Mouse (Mus musculus): ENCODE measurements around the gene Magi1. TPM values are rescaled to one million over a fixed set of nuclear protein-coding genes. Genes with fewer than 3 reads are reported as not detected.

Magi1 gene
- polyA plus RNA-seq, 1 experiment from 2014 or later, result 27.4 TPM

- WGBS, result 75% methylated on average over 4 of the region's 4 CpGs
- no peak for DNase-seq (ENCODE audit: low spot score)
- no peak overlapping the region for H3K9ac ChIP-seq (ENCODE audit: low read depth, low read length)
- H3K4me2 ChIP-seq (replicated peaks; ENCODE audit: low read depth, low read length), result no peak overlapping the region
- H3K27ac ChIP-seq (ENCODE audit: low read depth, low read length), result no peak overlapping the region
- no peaks in the 10 kb centered on the region for H3K27me3 ChIP-seq (ENCODE audit: control insufficient read depth, insufficient read depth, low read length)
- no peak overlapping the region for H3K4me3 ChIP-seq (ENCODE audit: low read depth, low read length)
- no peaks in the 10 kb centered on the region for H3K9me3 ChIP-seq (ENCODE audit: control insufficient read depth, low read length)
- ATAC-seq (ENCODE audit: low FRiP score), result no peak
- H3K4me1 ChIP-seq (replicated peaks; ENCODE audit: control insufficient read depth, insufficient read depth, low read length), result no peaks in the 10 kb centered on the region
- no peaks in the 10 kb centered on the region for H3K36me3 ChIP-seq (ENCODE audit: control insufficient read depth, insufficient read depth, low read length)
These were observed 406.4 kb downstream of the Magi1 start for GRCm38 (mm10) chr6:93877337-93877736.

GRCm38 (mm10) chr6:93874936-93875335 lies 408.8 kb downstream of the Magi1 start:
- no peaks in the 10 kb centered on the region for H3K9me3 ChIP-seq (ENCODE audit: control insufficient read depth, low read length)
- H3K4me3 ChIP-seq (ENCODE audit: low read depth, low read length), result no peak overlapping the region
- DNase-seq (ENCODE audit: low spot score), result no peak
- no peaks in the 10 kb centered on the region for H3K27me3 ChIP-seq (ENCODE audit: control insufficient read depth, insufficient read depth, low read length)
- no peaks in the 10 kb centered on the region for H3K36me3 ChIP-seq (ENCODE audit: control insufficient read depth, insufficient read depth, low read length)
- WGBS, result 86% methylated on average over 2 of the region's 2 CpGs
- no peak overlapping the region for H3K9ac ChIP-seq (ENCODE audit: low read depth, low read length)
- H3K4me1 ChIP-seq (replicated peaks; ENCODE audit: control insufficient read depth, insufficient read depth, low read length), result no peaks in the 10 kb centered on the region
- no peak overlapping the region for H3K27ac ChIP-seq (ENCODE audit: low read depth, low read length)
- no peak for ATAC-seq (ENCODE audit: low FRiP score)
- H3K4me2 ChIP-seq (replicated peaks; ENCODE audit: low read depth, low read length), result no peak overlapping the region

DNA sequence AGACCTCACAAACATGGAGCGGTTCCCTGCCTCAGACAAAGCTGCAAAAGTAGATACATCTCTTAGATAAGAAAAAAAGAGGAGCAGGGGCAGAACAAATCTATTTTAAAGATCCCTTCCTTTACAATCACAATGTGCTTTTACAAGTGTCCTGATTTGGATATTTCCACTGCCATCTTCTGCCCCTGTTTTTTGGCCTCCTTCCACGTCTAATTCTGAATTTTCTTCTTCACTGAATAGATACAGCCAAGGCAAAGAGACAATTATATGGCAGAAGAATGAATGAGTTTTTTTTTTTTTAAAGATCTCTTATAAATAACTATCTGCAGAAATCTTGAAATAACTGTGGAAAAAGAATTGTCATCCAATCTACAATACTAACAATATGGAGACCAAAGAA lies 409.3 kb downstream of the Magi1 start:
- DNase-seq (ENCODE audit: low spot score) (no peak), ATAC-seq (ENCODE audit: low FRiP score) (no peak)
- Histone ChIP-seq H3K4me3 (ENCODE audit: low read depth, low read length) (no peak overlapping the region), H3K9me3 (ENCODE audit: control insufficient read depth, low read length) (no peaks in the 10 kb centered on the region), H3K27ac (ENCODE audit: low read depth, low read length) (no peak overlapping the region), H3K4me2 (replicated peaks; ENCODE audit: low read depth, low read length) (no peak overlapping the region), H3K36me3 (ENCODE audit: control insufficient read depth, insufficient read depth, low read length) (no peaks in the 10 kb centered on the region), H3K9ac (ENCODE audit: low read depth, low read length) (no peak overlapping the region), H3K27me3 (ENCODE audit: control insufficient read depth, insufficient read depth, low read length) (no peaks in the 10 kb centered on the region), H3K4me1 (replicated peaks; ENCODE audit: control insufficient read depth, insufficient read depth, low read length) (no peaks in the 10 kb centered on the region)
- WGBS, result 91% methylated on average over 2 of the region's 2 CpGs

DNA sequence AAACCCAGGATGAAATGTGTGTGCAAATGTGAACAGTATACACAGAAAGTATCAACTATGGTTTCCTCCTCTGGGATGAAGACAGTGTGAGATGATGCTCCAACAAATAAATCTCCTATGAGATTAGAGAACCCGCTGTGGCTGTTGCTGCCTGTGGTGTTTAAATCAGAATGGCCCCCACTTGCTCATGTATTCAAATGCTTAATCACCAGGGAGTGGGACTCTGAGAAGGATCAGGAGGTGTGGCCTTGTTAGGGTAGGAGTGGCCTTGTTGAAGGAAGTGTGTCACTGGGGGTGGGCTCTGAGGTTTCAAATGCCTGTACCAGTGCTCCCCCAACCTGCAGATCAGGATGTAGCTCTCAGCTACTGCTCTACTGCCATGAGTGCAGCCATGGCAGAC lies 410.2 kb downstream of the Magi1 start:
- no peak overlapping the region for H3K27ac ChIP-seq (ENCODE audit: low read depth, low read length)
- H3K4me3 ChIP-seq (ENCODE audit: low read depth, low read length), result no peak overlapping the region
- DNase-seq (ENCODE audit: low spot score) (no peak), ATAC-seq (ENCODE audit: low FRiP score) (no peak)
- H3K36me3 ChIP-seq (ENCODE audit: control insufficient read depth, insufficient read depth, low read length), result no peaks in the 10 kb centered on the region
- H3K9ac ChIP-seq (ENCODE audit: low read depth, low read length), result no peak overlapping the region
- no peaks in the 10 kb centered on the region for H3K4me1 ChIP-seq (replicated peaks; ENCODE audit: control insufficient read depth, insufficient read depth, low read length)
- WGBS, result 30% methylated on average over 1 of the region's 1 CpGs
- H3K27me3 ChIP-seq (ENCODE audit: control insufficient read depth, insufficient read depth, low read length), result no peaks in the 10 kb centered on the region
- no peak overlapping the region for H3K4me2 ChIP-seq (replicated peaks; ENCODE audit: low read depth, low read length)
- no peaks in the 10 kb centered on the region for H3K9me3 ChIP-seq (ENCODE audit: control insufficient read depth, low read length)

DNA sequence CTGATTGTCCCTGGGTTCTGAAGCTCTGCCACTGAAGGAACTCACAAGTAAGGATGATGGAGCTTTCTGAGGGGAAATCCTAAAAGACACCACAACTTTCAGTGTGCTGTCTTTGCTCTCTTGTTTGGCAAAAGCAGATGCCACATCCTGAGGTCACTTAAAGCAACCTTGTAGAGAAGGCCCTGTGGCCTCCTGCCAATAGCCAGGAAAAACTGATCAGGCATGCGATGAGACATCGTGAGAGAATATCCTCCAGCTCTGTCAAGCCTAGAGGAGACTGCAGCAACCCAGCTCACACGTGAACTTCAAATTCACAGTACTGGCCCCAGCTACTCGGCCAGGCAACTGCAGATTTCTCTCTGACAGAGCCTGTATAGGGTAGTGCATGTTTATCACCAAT lies 412.2 kb downstream of the Magi1 start:
- no peaks in the 10 kb centered on the region for H3K27me3 ChIP-seq (ENCODE audit: control insufficient read depth, insufficient read depth, low read length)
- no peaks in the 10 kb centered on the region for H3K36me3 ChIP-seq (ENCODE audit: control insufficient read depth, insufficient read depth, low read length)
- no peak for ATAC-seq (ENCODE audit: low FRiP score)
- H3K9me3 ChIP-seq (ENCODE audit: control insufficient read depth, low read length), result no peaks in the 10 kb centered on the region
- H3K4me2 ChIP-seq (replicated peaks; ENCODE audit: low read depth, low read length), result no peak overlapping the region
- H3K27ac ChIP-seq (ENCODE audit: low read depth, low read length), result no peak overlapping the region
- no peak for DNase-seq (ENCODE audit: low spot score)
- 87% methylated on average over 4 of the region's 4 CpGs for whole genome bisulfite sequencing
- no peak overlapping the region for H3K9ac ChIP-seq (ENCODE audit: low read depth, low read length)
- H3K4me3 ChIP-seq (ENCODE audit: low read depth, low read length), result no peak overlapping the region
- H3K4me1 ChIP-seq (replicated peaks; ENCODE audit: control insufficient read depth, insufficient read depth, low read length), result no peaks in the 10 kb centered on the region

DNA sequence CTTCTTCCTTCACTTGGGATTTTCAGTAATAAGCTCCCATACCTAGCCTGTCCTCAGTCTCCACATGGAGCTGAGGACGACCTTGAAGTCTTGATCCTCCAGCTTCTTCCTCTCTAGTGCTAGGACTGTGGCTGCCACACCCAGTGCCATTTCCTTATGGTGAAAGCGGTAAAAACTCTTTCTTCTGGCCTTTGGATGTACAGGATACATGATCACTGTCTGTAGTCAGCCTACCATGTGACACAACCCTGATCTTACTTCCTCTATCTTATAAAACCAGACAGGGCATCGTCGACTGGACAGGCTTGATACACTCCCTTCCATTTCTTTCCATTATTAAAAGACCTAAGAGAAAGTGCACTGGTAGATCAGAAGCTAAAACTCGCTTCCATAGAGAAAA lies 413.7 kb downstream of the Magi1 start:
- Histone ChIP-seq H3K27ac (ENCODE audit: low read depth, low read length) (no peak overlapping the region), H3K4me2 (replicated peaks; ENCODE audit: low read depth, low read length) (no peak overlapping the region), H3K4me3 (ENCODE audit: low read depth, low read length) (no peak overlapping the region), H3K4me1 (replicated peaks; ENCODE audit: control insufficient read depth, insufficient read depth, low read length) (no peaks in the 10 kb centered on the region), H3K9me3 (ENCODE audit: control insufficient read depth, low read length) (no peaks in the 10 kb centered on the region), H3K27me3 (ENCODE audit: control insufficient read depth, insufficient read depth, low read length) (no peaks in the 10 kb centered on the region), H3K36me3 (ENCODE audit: control insufficient read depth, insufficient read depth, low read length) (no peaks in the 10 kb centered on the region), H3K9ac (ENCODE audit: low read depth, low read length) (no peak overlapping the region)
- ATAC-seq (ENCODE audit: low FRiP score), result no peak
- WGBS, result 81% methylated on average over 5 of the region's 5 CpGs
- no peak for DNase-seq (ENCODE audit: low spot score)

DNA sequence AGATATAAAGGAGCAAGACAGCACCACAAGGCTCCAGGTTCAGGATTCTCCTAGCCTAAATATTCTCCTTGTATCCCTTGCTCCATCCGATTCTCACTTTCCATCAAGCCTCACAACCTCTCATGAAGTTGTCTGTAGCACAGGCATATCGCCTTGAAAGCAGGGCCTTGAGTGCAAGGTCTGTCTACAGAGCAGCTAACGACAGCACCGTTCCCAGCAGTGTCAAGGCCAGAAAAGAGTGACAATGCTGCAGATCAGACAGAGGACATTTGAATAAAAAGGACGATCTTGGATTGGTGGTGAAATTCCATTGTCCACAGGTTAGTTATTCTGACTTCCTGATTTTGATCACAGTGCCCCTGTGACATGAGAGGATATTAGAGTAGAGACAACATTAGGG lies 421.5 kb downstream of the Magi1 start:
- 88% methylated on average over 5 of the region's 5 CpGs for WGBS
- no peak for ATAC-seq (ENCODE audit: low FRiP score)
- no peaks in the 10 kb centered on the region for H3K9me3 ChIP-seq (ENCODE audit: control insufficient read depth, low read length)
- no peaks in the 10 kb centered on the region for H3K27me3 ChIP-seq (ENCODE audit: control insufficient read depth, insufficient read depth, low read length)
- no peaks in the 10 kb centered on the region for H3K36me3 ChIP-seq (ENCODE audit: control insufficient read depth, insufficient read depth, low read length)
- no peak for DNase-seq (ENCODE audit: low spot score)
- no peak overlapping the region for H3K4me2 ChIP-seq (replicated peaks; ENCODE audit: low read depth, low read length)
- no peak overlapping the region for H3K27ac ChIP-seq (ENCODE audit: low read depth, low read length)
- H3K4me1 ChIP-seq (replicated peaks; ENCODE audit: control insufficient read depth, insufficient read depth, low read length), result no peaks in the 10 kb centered on the region
- no peak overlapping the region for H3K4me3 ChIP-seq (ENCODE audit: low read depth, low read length)
- H3K9ac ChIP-seq (ENCODE audit: low read depth, low read length), result no peak overlapping the region

- ATAC-seq (ENCODE audit: low FRiP score), result no peak
- Histone ChIP-seq H3K4me1 (replicated peaks; ENCODE audit: control insufficient read depth, insufficient read depth, low read length) (peaks cover 11% of the 10 kb centered on the region; the same call in 1 of the 2 replicates), H3K9ac (ENCODE audit: low read depth, low read length) (no peak overlapping the region), H3K36me3 (ENCODE audit: control insufficient read depth, insufficient read depth, low read length) (no peaks in the 10 kb centered on the region), H3K27me3 (ENCODE audit: control insufficient read depth, insufficient read depth, low read length) (no peaks in the 10 kb centered on the region), H3K4me3 (ENCODE audit: low read depth, low read length) (no peak overlapping the region), H3K27ac (ENCODE audit: low read depth, low read length) (peak overlapping the region; percentile 2; the same call in 1 of the 2 replicates), H3K4me2 (replicated peaks; ENCODE audit: low read depth, low read length) (no peak overlapping the region), H3K9me3 (ENCODE audit: control insufficient read depth, low read length) (no peaks in the 10 kb centered on the region)
- WGBS, result 22% methylated on average over 1 of the region's 1 CpGs
- no peak for DNase-seq (ENCODE audit: low spot score)
These were observed 426.9 kb downstream of the Magi1 start for GRCm38 (mm10) chr6:93856783-93857182.

DNA sequence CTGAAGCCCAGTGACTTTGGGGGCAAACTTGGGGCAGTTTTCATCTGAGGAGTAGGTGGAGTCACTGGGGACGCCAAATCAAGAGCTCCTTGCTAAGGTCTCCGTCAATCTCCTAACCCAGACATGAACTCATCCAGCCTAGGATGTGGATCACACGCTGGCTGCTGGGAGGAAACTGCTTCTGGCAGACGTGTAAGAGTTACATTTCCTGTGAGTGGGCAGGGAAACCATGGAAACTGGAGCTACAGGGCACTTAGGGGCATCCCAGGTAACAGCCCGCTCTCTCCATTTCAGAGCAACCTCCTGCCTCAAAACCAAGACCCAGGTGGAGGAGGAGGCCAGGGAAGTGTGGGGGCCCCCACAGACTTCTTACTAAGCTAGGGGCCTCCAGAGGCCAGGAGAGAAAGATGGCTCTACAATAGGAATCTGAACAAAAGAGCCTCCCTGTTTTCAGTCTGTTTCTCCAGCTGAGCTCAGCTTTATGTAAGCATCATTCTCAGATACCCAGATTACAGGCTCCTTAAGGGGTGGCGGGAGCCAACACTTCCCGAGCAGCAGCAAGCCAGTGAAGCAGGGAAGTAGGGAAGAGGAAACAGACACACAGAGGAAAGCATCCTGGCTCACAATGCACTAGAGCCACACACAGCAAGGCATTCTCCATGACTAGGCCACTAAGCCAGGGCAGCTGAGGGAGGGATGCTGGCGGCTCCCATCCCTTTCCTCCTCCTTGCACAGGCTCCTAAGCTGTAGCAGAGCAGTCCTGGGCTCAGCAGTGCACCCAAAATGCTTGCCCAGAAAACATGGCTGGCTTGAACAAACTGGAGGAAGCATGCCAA lies 427.7 kb downstream of the Magi1 start:
- DNase-seq (ENCODE audit: low spot score) (peak; percentile 28), ATAC-seq (ENCODE audit: low FRiP score) (no peak)
- WGBS, result 40% methylated on average over 8 of the region's 8 CpGs
- H3K27ac ChIP-seq (ENCODE audit: low read depth, low read length), result peak overlapping the region; percentile 2; the same call in 1 of the 2 replicates
- no peak overlapping the region for H3K9ac ChIP-seq (ENCODE audit: low read depth, low read length)
- H3K9me3 ChIP-seq (ENCODE audit: control insufficient read depth, low read length), result no peaks in the 10 kb centered on the region
- H3K4me2 ChIP-seq (replicated peaks; ENCODE audit: low read depth, low read length), result no peak overlapping the region
- peaks cover 11% of the 10 kb centered on the region; the same call in 1 of the 2 replicates for H3K4me1 ChIP-seq (replicated peaks; ENCODE audit: control insufficient read depth, insufficient read depth, low read length)
- no peak overlapping the region for H3K4me3 ChIP-seq (ENCODE audit: low read depth, low read length)
- no peaks in the 10 kb centered on the region for H3K36me3 ChIP-seq (ENCODE audit: control insufficient read depth, insufficient read depth, low read length)
- no peaks in the 10 kb centered on the region for H3K27me3 ChIP-seq (ENCODE audit: control insufficient read depth, insufficient read depth, low read length)

Measured in hindbrain, embryonic 11.5 days (tissue).